Mouse (Mus musculus) layer of hippocampus, postnatal 14 days (tissue): Measurements from ENCODE around the gene Cemip. TPM values are rescaled to one million over a fixed set of nuclear protein-coding genes. Genes with fewer than 3 reads are reported as not detected.

Source experiments
- DNase-seq, 2 experiments: peaks; one replicate each; pipeline ENCODE4 v3.0.0; 2021 to 2022; ENCODE audit warnings: low spot score in 2 of 2, mixed read lengths in 1 of 2
- total RNA-seq, 2 experiments: library from RNA; stranded (reverse); gene quantifications; 2 replicates each; pipeline ENCODE4 v1.2.3; 2021

Gene Cemip
- total RNA-seq, 2 experiments from 2014 or later = 21.2 to 22.9 TPM

- no peak for DNase-seq
Observed at GRCm38 (mm10) chr7:83976413-83976958, 109.8 kb downstream of the Cemip start.

- no peak for DNase-seq
Observed at GRCm38 (mm10) chr7:83975283-83975682, 111.0 kb downstream of the Cemip start.

DNA sequence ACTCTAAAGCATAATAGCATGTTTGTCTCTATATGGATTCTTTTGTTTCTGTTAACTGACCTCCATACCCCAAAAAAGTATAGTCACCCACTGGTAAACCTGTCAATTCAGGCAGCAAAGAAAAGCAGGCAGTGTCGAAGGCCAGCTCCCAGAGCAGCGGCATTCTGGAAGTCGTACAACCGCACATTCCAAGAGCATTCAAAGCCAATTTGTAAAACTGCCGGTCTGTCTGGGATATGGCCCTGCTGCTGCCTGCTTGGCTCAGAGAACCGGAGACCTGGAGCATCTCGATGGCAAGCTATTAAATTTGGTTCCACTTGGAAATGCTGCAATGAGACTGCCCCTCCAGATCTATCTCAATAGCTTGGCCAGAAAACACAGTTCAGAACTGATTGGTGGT, 113.8 kb downstream of the Cemip start:
- peak in 1 of 2 experiments; percentile 28 for DNase-seq

- DNase-seq = no peak
Observed at GRCm38 (mm10) chr7:83966047-83966818, 120.1 kb downstream of the Cemip start.

GRCm38 (mm10) chr7:83965181-83965580, 121.1 kb downstream of the Cemip start:
- DNase-seq = no peak

GRCm38 (mm10) chr7:83952511-83952910, 133.8 kb downstream of the Cemip start:
- no peak for DNase-seq

DNA sequence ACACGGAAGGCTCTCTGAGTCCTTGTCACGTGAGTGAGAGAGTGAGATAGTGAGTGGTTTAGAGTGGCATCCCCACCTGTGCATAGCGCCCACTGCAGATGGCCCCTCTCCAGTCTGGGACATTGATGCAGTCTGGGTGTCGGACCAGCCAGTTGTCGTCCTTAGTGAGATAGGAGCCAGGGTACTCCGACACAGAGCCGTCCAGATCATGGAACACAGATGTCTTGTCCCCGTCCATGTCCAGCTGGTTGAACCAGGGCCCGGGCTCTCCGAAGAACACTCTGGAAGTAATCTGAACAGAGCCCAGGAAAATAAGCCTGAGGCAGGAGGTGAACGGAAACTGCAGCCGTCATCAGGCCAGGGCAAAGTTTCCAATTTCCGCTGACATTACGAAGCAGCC, 135.0 kb downstream of the Cemip start:
- no peak for DNase-seq

DNA sequence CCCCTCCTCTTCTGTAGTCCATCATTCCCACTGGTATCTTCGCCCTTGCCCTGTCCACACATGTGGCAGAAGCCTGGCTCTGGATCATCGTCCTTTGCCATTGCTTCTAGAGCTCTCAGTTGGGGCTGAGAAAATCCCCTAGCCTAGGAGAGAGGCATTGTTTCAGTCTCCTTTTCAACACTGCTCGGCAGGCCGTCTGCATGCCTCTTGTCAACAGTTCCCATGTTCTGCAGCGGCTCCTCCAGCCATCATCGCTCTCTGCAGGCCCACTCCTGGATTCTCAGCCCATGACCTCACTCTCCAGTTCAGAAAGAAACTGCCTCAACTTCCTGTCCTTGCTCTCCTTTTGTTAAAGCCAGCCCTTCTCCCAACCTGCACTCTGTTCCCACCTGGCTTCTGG, 136.6 kb downstream of the Cemip start:
- no peak for DNase-seq

- no peak for DNase-seq
Observed at GRCm38 (mm10) chr7:83948743-83949142, 137.6 kb downstream of the Cemip start.

GRCm38 (mm10) chr7:83941701-83942101, 144.6 kb downstream of the Cemip start:
- no peak for DNase-seq

GRCm38 (mm10) chr7:83940136-83940535, 146.2 kb downstream of the Cemip start:
- DNase-seq = no peak

DNA sequence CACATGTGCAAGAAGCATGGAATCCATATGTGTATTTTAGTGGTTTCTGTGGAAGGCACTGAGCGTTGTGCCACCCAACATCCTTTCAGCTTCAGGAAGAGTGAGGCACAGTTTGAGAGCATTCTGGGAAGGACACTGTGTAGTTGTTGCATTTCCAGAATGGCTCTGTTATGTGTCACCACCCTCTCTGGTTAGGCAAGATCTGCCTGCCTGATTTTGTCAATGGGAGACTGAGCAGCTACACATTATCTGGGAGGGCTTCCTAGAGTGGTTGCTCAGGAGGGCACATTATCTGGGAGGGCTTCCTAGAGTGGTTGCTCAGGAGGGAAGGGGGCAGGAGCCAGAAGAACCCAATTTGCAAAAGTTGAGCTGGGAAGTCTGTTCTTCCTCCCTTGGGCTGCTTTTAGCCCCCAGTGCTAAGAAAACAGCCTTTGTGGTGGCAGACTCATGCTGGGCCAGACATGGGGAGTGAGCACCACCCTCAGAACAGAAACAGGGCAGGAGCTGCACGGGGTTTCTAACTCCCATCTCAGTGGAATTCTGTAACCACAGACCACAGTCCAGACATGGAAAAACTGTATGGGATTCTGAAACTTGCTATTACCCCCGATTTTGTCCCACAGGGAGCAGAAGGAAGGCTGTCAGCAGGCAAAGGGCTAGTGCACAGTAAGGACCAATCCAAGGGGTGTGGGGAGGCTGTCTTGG, 147.1 kb downstream of the Cemip start:
- no peak for DNase-seq

- no peak for DNase-seq
Observed at GRCm38 (mm10) chr7:83921637-83922036, 164.7 kb downstream of the Cemip start.

DNA sequence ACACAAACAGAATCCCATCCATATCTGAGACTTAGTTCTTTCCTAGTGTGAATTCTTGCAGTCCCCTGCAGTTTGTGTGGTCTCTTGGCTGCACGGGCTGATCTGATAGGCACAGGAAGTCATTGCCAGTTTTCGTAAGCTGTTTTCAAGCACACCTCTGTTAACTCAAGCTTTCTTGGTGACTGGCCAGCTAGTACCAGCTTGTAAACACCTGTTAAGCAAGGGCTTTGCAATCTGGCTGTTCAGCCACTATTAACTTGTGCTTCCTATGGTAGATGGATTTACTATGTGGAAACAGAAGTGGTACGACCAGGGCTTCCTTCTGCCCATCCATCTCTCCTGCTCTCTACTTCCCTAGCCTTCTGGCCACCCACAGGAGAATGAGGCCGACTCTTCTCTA, 166.1 kb downstream of the Cemip start:
- no peak for DNase-seq

- DNase-seq = peak; percentile 86 to 91
Observed at GRCm38 (mm10) chr7:83914566-83914965, 171.7 kb downstream of the Cemip start.

GRCm38 (mm10) chr7:83913995-83914394, 172.3 kb downstream of the Cemip start:
- no peak for DNase-seq

GRCm38 (mm10) chr7:83913405-83913932, 172.8 kb downstream of the Cemip start:
- no peak for DNase-seq

- DNase-seq = no peak
Observed at GRCm38 (mm10) chr7:83911909-83912308, 174.4 kb downstream of the Cemip start.

DNA sequence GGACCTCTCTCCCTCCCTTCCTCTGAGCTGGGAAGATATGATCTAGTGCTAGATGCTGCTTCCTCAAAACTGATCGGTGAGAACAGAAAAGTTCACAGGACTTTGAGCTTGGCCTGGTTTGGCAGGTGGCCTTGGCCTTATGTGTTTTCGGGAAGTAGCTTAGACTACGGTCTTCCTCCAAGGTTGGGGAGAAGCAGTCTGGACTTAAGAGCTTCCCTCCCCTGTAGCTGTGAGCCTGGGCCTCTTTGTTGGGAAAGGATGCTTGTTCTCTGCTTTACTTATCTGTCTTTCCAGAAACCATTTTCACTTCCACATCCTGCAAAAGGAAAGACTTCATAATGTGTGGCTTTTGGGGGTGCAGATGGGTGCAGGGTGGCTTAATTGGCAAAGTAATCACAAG, 181.5 kb downstream of the Cemip start:
- no peak for DNase-seq

DNA sequence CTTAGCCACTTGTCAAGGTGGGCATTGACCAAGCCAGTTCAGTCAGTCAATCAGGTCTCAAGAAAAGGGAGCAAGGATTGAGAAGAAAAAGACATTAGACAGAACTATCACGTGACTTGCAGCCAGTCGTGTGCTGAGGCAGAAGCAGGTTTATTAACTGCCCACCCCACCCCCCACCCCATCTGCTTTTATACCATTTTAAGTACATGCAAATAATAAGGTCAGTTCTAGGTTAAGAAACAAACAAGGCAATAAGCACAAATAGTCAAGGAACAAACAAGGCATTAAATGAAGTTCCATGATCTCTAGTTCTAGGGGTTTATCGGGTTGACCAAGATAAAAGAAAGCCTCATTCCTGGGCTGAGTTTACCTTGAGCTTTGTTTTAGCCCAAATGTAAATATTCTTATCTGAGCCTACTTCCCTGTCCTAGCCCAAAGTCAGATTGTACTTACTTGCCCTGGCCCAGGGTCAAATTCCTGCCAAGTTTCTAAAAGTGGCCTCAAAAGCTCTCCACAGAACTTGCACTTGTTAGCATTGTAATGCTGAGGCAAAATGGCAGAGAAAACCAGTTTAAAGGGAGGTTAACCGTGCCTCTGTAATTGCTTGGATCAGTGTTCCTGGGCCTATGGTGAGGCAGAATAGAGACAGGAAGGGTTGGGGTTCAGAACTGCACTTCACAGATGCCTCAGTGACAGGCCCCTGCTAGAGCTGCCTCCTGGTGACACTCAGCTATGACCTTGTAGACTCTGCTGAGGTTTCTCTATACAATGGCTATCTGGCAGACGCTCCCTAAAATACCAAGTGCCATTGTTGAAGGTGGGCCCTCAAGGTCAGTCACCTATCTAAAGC, 183.8 kb downstream of the Cemip start:
- DNase-seq = no peak

DNA sequence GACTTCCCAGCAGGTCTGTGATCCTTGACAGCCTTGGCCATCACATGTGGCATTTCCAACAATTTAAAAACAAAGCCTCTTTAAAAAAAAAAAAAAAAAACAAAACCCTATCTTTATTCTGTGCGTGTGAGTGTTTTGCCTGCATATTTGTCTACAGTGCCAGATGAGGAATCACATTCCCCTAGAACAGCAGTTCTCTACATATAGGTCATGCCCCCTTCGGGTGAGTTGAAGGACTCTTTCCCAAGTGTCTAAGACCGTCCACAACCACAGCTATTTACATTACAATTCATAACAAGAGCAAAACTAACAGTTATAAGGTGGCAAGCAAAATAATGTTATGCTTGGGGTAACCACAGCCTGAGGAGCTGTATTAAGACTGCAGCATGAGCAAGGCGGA, 184.9 kb downstream of the Cemip start:
- DNase-seq = no peak
